Mouse (Mus musculus): ENCODE results near the gene Tnni3. TPM values are rescaled to one million over a fixed set of nuclear protein-coding genes. Genes with fewer than 3 reads are reported as not detected.

Tnni3 gene
- polyA plus RNA-seq, 1 experiment from 2014 or later = 2.5 TPM

- under 1% methylated on average over 39 of the region's 39 CpGs for WGBS
- DNase-seq (ENCODE audit: low spot score) = peak; percentile 90
Measured at GRCm38 (mm10) chr7:4478021-4478795, 45.8 kb downstream of the Tnni3 start.

GRCm38 (mm10) chr7:4473940-4474339 lies 50.1 kb downstream of the Tnni3 start:
- Histone ChIP-seq H3K27me3 (ENCODE audit: insufficient read depth, poor library complexity, severe bottlenecking) (peaks cover 83% of the 10 kb centered on the region), H3K4me3 (0 out of 2 replicates have a peak overlapping the region, but pooled peaks have one; percentile 18)
- WGBS = 10% methylated on average over 19 of the region's 19 CpGs

More at GRCm38 (mm10) chr7:4478021-4478795, 45.8 kb downstream of the Tnni3 start:
- peak overlapping the region; percentile 93 for H3K27ac ChIP-seq
- H3K4me1 ChIP-seq (replicated peaks) = peaks cover 32% of the 10 kb centered on the region
- H3K9me3 ChIP-seq = peaks cover 8% of the 10 kb centered on the region; the same call in 1 of the 2 replicates
- H3K27me3 ChIP-seq (ENCODE audit: insufficient read depth, poor library complexity, severe bottlenecking) = peaks cover 41% of the 10 kb centered on the region
- peaks cover 25% of the 10 kb centered on the region for H3K36me3 ChIP-seq
- peak overlapping the region; percentile 66 for H3K4me3 ChIP-seq

GRCm38 (mm10) chr7:4471179-4471555 lies 52.9 kb downstream of the Tnni3 start:
- Histone ChIP-seq H3K27ac (no peak overlapping the region; the same call in 1 of the 2 replicates), H3K9me3 (peaks cover 6% of the 10 kb centered on the region; the same call in 1 of the 2 replicates), H3K36me3 (no peaks in the 10 kb centered on the region), H3K4me3 (peak overlapping the region; percentile 51), H3K4me1 (replicated peaks) (peaks cover 20% of the 10 kb centered on the region), H3K27me3 (ENCODE audit: insufficient read depth, poor library complexity, severe bottlenecking) (peaks cover 78% of the 10 kb centered on the region)
- WGBS = under 1% methylated on average over 24 of the region's 24 CpGs
- DNase-seq (ENCODE audit: low spot score) = peak; percentile 83

More at GRCm38 (mm10) chr7:4473940-4474339, 50.1 kb downstream of the Tnni3 start:
- no peak for DNase-seq (ENCODE audit: low spot score)
- Histone ChIP-seq H3K4me1 (replicated peaks) (peaks cover 36% of the 10 kb centered on the region), H3K27ac (no peak overlapping the region), H3K36me3 (no peaks in the 10 kb centered on the region), H3K9me3 (peaks cover 9% of the 10 kb centered on the region; the same call in 1 of the 2 replicates)

GRCm38 (mm10) chr7:4470275-4471178 lies 53.5 kb downstream of the Tnni3 start:
- peaks cover 20% of the 10 kb centered on the region for H3K4me1 ChIP-seq (replicated peaks)
- H3K27me3 ChIP-seq (ENCODE audit: insufficient read depth, poor library complexity, severe bottlenecking) = peaks cover 72% of the 10 kb centered on the region
- H3K4me3 ChIP-seq = peak overlapping the region; percentile 51
- peak; percentile 71 for DNase-seq (ENCODE audit: low spot score)
- H3K36me3 ChIP-seq = no peaks in the 10 kb centered on the region
- peaks cover 6% of the 10 kb centered on the region; the same call in 1 of the 2 replicates for H3K9me3 ChIP-seq
- H3K27ac ChIP-seq = no peak overlapping the region; the same call in 1 of the 2 replicates
- WGBS = 2% methylated on average over 35 of the region's 35 CpGs

Other genes starting within 250 kb of the Tnni3 start
- gene Ncr1, start 186.5 kb downstream of the Tnni3 start, polyA plus RNA-seq (2016; fragmentation: Nextera tagmentation; extraction: Ambion mirVana) = not detected in 2 replicates
- 0.10 and 0.50 TPM in 2 replicates for gene Gp6, start 126.5 kb downstream of the Tnni3 start, polyA plus RNA-seq (2016; fragmentation: Nextera tagmentation; extraction: Ambion mirVana)
- 30.6 and 34.1 TPM in 2 replicates for gene Rdh13, start 78.6 kb downstream of the Tnni3 start, polyA plus RNA-seq (2016; fragmentation: Nextera tagmentation; extraction: Ambion mirVana)
- 2.8 and 5.4 TPM in 2 replicates for gene Eps8l1, start 63.6 kb downstream of the Tnni3 start, polyA plus RNA-seq (2016; fragmentation: Nextera tagmentation; extraction: Ambion mirVana)
- gene Ppp1r12c, start 22.5 kb downstream of the Tnni3 start, polyA plus RNA-seq (2016; fragmentation: Nextera tagmentation; extraction: Ambion mirVana) = 40.8 and 45.8 TPM in 2 replicates
- 5.7 and 6.2 TPM in 2 replicates for gene Tnnt1, start 7.8 kb downstream of the Tnni3 start, polyA plus RNA-seq (2016; fragmentation: Nextera tagmentation; extraction: Ambion mirVana)
- gene Dnaaf3, start 8.2 kb upstream of the Tnni3 start, polyA plus RNA-seq (2016; fragmentation: Nextera tagmentation; extraction: Ambion mirVana) = 2.5 and 2.9 TPM in 2 replicates
- 5.0 and 15.2 TPM in 2 replicates for gene Syt5, start 23.3 kb upstream of the Tnni3 start, polyA plus RNA-seq (2016; fragmentation: Nextera tagmentation; extraction: Ambion mirVana)
- gene Ptprh, start 79.8 kb upstream of the Tnni3 start, polyA plus RNA-seq (2016; fragmentation: Nextera tagmentation; extraction: Ambion mirVana) = not detected in 2 replicates
- 2.1 and 2.2 TPM in 2 replicates for gene Tmem86b, start 107.2 kb upstream of the Tnni3 start, polyA plus RNA-seq (2016; fragmentation: Nextera tagmentation; extraction: Ambion mirVana)
- gene Ppp6r1, start 134.8 kb upstream of the Tnni3 start, polyA plus RNA-seq (2016; fragmentation: Nextera tagmentation; extraction: Ambion mirVana) = 9.4 and 11.5 TPM in 2 replicates
- 131 and 139 TPM in 2 replicates for gene Hspbp1, start 160.8 kb upstream of the Tnni3 start, polyA plus RNA-seq (2016; fragmentation: Nextera tagmentation; extraction: Ambion mirVana)
- 1.7 and 2.8 TPM in 2 replicates for gene Brsk1, start 166.4 kb upstream of the Tnni3 start, polyA plus RNA-seq (2016; fragmentation: Nextera tagmentation; extraction: Ambion mirVana)
- gene Tmem150b, start 201.0 kb upstream of the Tnni3 start, polyA plus RNA-seq (2016; fragmentation: Nextera tagmentation; extraction: Ambion mirVana) = 0.14 and 0.17 TPM in 2 replicates
- gene Kmt5c, start 215.9 kb upstream of the Tnni3 start, polyA plus RNA-seq (2016; fragmentation: Nextera tagmentation; extraction: Ambion mirVana) = 94.8 and 106 TPM in 2 replicates
- 40.8 and 46.1 TPM in 2 replicates for gene Cox6b2, start 228.9 kb upstream of the Tnni3 start, polyA plus RNA-seq (2016; fragmentation: Nextera tagmentation; extraction: Ambion mirVana)
- gene Fam71e2, start 247.1 kb upstream of the Tnni3 start, polyA plus RNA-seq (2016; fragmentation: Nextera tagmentation; extraction: Ambion mirVana) = not detected in 2 replicates